13 mouse cellular contexts compared by ENCODE assay signal in genomic region chr17:86184552-86185209, GRCm38 (mm10). TPM values are rescaled to one million over a fixed set of nuclear protein-coding genes. Genes with fewer than 3 reads are reported as not detected.
DNase-seq lines count a peak whose midpoint lies in the region; ATAC-seq and TF ChIP-seq lines count a peak whose summit lies in the region.
"Had no signal": no experiment of that assay in that cellular context is flagged by ENCODE, and none has a peak within 500 bp of the region (broad histone marks: within the 10 kb centered on the region; RNA-seq: fewer than 3 reads in every experiment).

No protein-coding gene starts in this region.

- no peaks in the 10 kb centered on the region for H3K9me3 ChIP-seq in heart, embryonic 14.5 days (ENCODE audit: control insufficient read depth, low read length)
- H3K9me3 ChIP-seq in lung, postnatal 0 days (ENCODE audit: low read length), result no peaks in the 10 kb centered on the region
- H3K9me3 ChIP-seq: forebrain, embryonic 12.5 days; limb, embryonic 10.5 days had no signal

- H3K4me3 ChIP-seq in heart, embryonic 14.5 days (ENCODE audit: control insufficient read depth in 1 of 2, insufficient read depth in 1 of 2, low read depth in 1 of 2, low read length in 2 of 2), result no peak overlapping the region
- H3K4me3 ChIP-seq in lung, postnatal 0 days (ENCODE audit: low read depth, low read length), result no peak overlapping the region
- no peak overlapping the region for H3K4me3 ChIP-seq in lung, adult 2 months (replicated peaks; ENCODE audit: extremely low read depth, low read depth, low read length)
- H3K4me3 ChIP-seq: forebrain, embryonic 12.5 days; limb, embryonic 10.5 days had no signal

- peak overlapping the region; percentile 75 to 79 for H3K27ac ChIP-seq in heart, embryonic 14.5 days (replicated peaks in 1 of 2; ENCODE audit: control insufficient read depth in 1 of 2, insufficient read depth in 1 of 2, low read depth in 2 of 2, low read length in 2 of 2)
- H3K27ac ChIP-seq in lung, postnatal 0 days (ENCODE audit: low read length), result peak overlapping the region; percentile 20; the same call in 1 of the 2 replicates
- H3K27ac ChIP-seq: forebrain, embryonic 12.5 days; limb, embryonic 10.5 days; stomach, postnatal 0 days had no signal

- no peak for TF ChIP-seq POLR2A in lung, adult 2 months (IDR thresholded peaks at IDR 0.05; ENCODE audit: borderline replicate concordance, extremely low read depth, low read depth, low read length)

- no peak for DNase-seq in heart, postnatal 14 days
- DNase-seq in lung, postnatal 0 days (ENCODE audit: low spot score), result peak; percentile 73
- DNase-seq in lung, adult 2 months, result no peak
- peak; percentile 49 for DNase-seq in naive thymus-derived CD4-positive, alpha-beta T cell, adult 2 months (ENCODE audit: low read depth)
- DNase-seq in cerebellum, adult 18-20 months, result no peak
- no peak for DNase-seq in adrenal gland, postnatal 36 days
- DNase-seq: embryo, embryonic 11 days; kidney, postnatal 36 days had no signal

- H3K4me1 ChIP-seq in heart, embryonic 14.5 days (ENCODE audit: control insufficient read depth in 2 of 2, insufficient read depth in 2 of 2, low read length in 2 of 2), result peaks cover 27 to 43% of the 10 kb centered on the region in 2 experiments
- peaks cover 5% of the 10 kb centered on the region for H3K4me1 ChIP-seq in lung, postnatal 0 days (ENCODE audit: insufficient read depth, low read depth, low read length)
- peaks cover 16% of the 10 kb centered on the region for H3K4me1 ChIP-seq in lung, adult 2 months (ENCODE audit: control insufficient read depth, insufficient read depth, low read length)

- ATAC-seq in heart, embryonic 14.5 days (ENCODE audit: insufficient number of reproducible peaks, insufficient read depth, low FRiP score, low read depth), result no peak
- ATAC-seq in lung, postnatal 0 days, result peak; percentile 84
- ATAC-seq in common myeloid progenitor, adult 5-6 weeks (replicated peaks; ENCODE audit: low read depth, poor library complexity, severe bottlenecking), result peak; percentile 50

- H3K36me3 ChIP-seq in heart, embryonic 14.5 days (ENCODE audit: control insufficient read depth, insufficient read depth, low read length), result no peaks in the 10 kb centered on the region
- H3K36me3 ChIP-seq in lung, postnatal 0 days (ENCODE audit: insufficient read depth, low read length), result no peaks in the 10 kb centered on the region
- H3K36me3 ChIP-seq: forebrain, embryonic 12.5 days; limb, embryonic 10.5 days had no signal

- WGBS in heart, embryonic 14.5 days, result 21% methylated on average over 9 of the region's 9 CpGs
- WGBS in lung, postnatal 0 days, result 43% methylated on average over 9 of the region's 9 CpGs
- 34% methylated on average over 9 of the region's 9 CpGs for WGBS in lung, adult 2 months

- no peaks in the 10 kb centered on the region for H3K27me3 ChIP-seq in heart, embryonic 14.5 days (ENCODE audit: control insufficient read depth, insufficient read depth, low read length)
- H3K27me3 ChIP-seq in lung, postnatal 0 days (replicated peaks; ENCODE audit: insufficient read depth, low read length), result no peaks in the 10 kb centered on the region
- H3K27me3 ChIP-seq: forebrain, embryonic 12.5 days had no signal

- peak overlapping the region; percentile 54 for H3K4me2 ChIP-seq in heart, embryonic 14.5 days (ENCODE audit: low read length)
- H3K4me2 ChIP-seq in lung, postnatal 0 days (replicated peaks; ENCODE audit: low read depth, low read length), result no peak overlapping the region
- H3K4me2 ChIP-seq: forebrain, embryonic 12.5 days had no signal

- intact Hi-C loops in heart, postnatal 14 days (cut with DNase I), result no loop called here

- H3K9ac ChIP-seq in heart, embryonic 14.5 days (ENCODE audit: low read length), result 0 out of 2 replicates have a peak overlapping the region, but pooled peaks have one; percentile 44
- no peak overlapping the region for H3K9ac ChIP-seq in lung, postnatal 0 days (replicated peaks; ENCODE audit: low read depth)
- H3K9ac ChIP-seq: forebrain, embryonic 12.5 days had no signal

- TF ChIP-seq CTCF in lung, postnatal 0 days (IDR thresholded peaks at IDR 0.05), result no peak
- no peak for TF ChIP-seq CTCF in lung, adult 2 months (IDR thresholded peaks at IDR 0.05; ENCODE audit: insufficient read depth, low read length)

- no peak for TF ChIP-seq EP300 in lung, postnatal 0 days (IDR thresholded peaks at IDR 0.05)

RNA-seq across cellular contexts. Expression of gene Prkce, which starts 17.1 kb away (rescaled TPM):
- polyA plus RNA-seq in heart, embryonic 14.5 days (2014; fragmentation: Nextera tagmentation; extraction: Ambion mirVana), result 12.0 and 12.2 TPM in 2 replicates
- total RNA-seq in heart, postnatal 14 days (2021), result 10 to 100 TPM; 28.7 to 29.1 TPM
- 10.6 and 10.9 TPM in 2 replicates for polyA plus RNA-seq in lung, postnatal 0 days (2015; fragmentation: Nextera tagmentation; extraction: Ambion mirVana)
- 9.8 and 13.5 TPM in 2 replicates for polyA plus RNA-seq in lung, adult 2 months (2012; rRNA removed)
- 6.4 and 9.7 TPM in 2 replicates for total RNA-seq in common myeloid progenitor, adult 5-6 weeks (2017)
- 10 to 100 TPM; 18.1 to 21.1 TPM for total RNA-seq in adrenal gland, postnatal 36 days (2021)

RNA-seq across cellular contexts. Expression of gene Srbd1, which starts 39.7 kb away (rescaled TPM):
- polyA plus RNA-seq in heart, embryonic 14.5 days (2014; fragmentation: Nextera tagmentation; extraction: Ambion mirVana), result 5.1 and 6.7 TPM in 2 replicates
- 10 to 100 TPM; 12.0 to 13.0 TPM for total RNA-seq in heart, postnatal 14 days (2021)
- polyA plus RNA-seq in lung, postnatal 0 days (2015; fragmentation: Nextera tagmentation; extraction: Ambion mirVana), result 4.0 and 6.4 TPM in 2 replicates
- 1.7 and 2.9 TPM in 2 replicates for polyA plus RNA-seq in lung, adult 2 months (2012; rRNA removed)
- total RNA-seq in common myeloid progenitor, adult 5-6 weeks (2017), result 25.4 and 35.6 TPM in 2 replicates
- total RNA-seq in adrenal gland, postnatal 36 days (2021), result 10 to 100 TPM; 18.8 to 20.6 TPM

Comparison
In these comparisons a context has a peak if more than half of its experiments do, and no peak if none do; other contexts are left out.
1. DNase-seq: peak in lung, postnatal 0 days (single experiment) and naive thymus-derived CD4-positive, alpha-beta T cell, adult 2 months (single experiment); none in heart, postnatal 14 days (0 of 2), lung, adult 2 months (single experiment), cerebellum, adult 18-20 months (0 of 2) and adrenal gland, postnatal 36 days (0 of 2).